Mouse (Mus musculus) naive thymus-derived CD4-positive, alpha-beta T cell, adult 2 months (primary cell): Measurements from ENCODE around the gene Plekha1.

Experiments
- DNase-seq: peaks from one replicate; pipeline ENCODE4 v3.0.0-alpha.2; 2011; ENCODE audit warnings: low read depth

The Plekha1 gene

DNA sequence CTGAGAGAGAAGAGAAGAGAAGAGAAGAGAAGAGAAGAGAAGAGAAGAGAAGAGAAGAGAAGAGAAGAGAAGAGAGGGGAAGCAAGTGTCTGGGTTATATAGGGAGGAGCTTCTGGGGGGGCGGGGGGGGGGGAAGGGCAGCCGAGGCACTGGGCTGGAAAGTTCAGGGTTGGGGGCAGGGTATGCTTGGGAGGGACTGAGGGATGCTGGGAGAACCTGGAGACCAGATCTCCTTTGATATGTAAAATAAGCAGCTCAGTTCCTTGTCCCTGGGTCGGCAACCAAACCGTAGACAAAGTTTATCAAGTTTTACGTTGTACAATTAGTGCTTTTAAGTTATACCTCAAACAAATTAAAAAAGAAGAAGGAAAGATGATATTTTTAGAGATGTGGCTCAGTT is 5.6 kb upstream of the Plekha1 start:
- no peak for DNase-seq

DNA sequence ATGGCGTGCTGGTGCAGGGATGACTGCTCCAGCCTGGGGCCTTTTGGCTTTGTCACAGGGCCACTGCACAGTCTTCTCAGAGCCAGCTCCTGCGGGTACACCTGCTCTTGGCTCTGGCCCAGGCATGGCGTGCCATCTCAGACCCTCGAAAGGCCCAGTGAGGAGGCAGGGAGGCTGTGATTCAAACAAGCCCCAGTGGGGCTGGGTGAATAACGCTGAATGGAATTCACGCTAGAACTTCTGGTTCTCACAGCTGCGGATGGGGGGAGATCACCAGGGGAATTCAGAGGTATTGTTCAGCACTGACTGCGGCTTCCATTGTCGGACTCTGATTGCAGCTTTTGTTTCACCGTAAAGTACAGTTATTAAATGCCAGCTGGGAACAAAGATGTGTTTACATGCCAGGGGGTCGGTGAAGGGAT is 4.8 kb upstream of the Plekha1 start:
- DNase-seq, result no peak

DNA sequence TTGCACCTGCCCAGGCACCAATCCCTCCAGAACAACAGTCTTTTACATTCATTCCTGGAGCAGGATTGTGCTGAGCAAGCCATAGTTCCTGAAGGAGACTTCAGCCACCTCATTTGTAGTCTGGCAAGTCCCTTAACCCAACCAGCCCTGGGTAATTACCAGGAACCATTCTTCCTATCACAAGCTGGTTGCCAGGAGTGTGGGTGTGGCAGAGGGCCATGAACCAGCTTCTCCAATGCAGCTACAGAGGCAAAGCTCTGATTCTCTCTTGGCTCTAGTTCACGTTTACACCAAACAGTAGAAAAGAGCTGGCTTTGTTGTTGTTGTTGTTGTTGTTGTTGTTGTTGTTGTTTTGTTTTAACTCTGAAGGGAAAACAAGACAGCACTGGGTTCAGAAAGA is 3.1 kb upstream of the Plekha1 start:
- DNase-seq, result no peak

DNA sequence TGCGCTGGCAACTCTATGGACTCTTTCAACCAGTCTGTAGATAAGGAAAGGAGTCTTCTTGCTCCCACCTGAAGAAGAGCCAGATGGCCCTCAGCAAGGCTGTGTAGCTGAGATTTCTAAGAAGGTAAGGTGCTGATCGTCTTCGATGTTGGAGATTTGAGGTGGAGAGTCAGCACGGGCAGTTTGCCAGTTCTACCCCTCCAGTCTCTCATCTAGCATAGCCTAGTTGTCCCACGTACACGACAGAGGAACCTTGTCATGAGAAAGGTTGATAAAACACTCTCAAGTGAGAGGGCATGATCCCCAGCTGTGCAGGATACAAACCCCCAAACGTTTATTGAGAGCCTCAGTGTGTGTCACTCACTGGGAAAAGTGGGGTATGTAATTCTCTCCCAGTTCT is 845 bp upstream of the Plekha1 start:
- no peak for DNase-seq

DNA sequence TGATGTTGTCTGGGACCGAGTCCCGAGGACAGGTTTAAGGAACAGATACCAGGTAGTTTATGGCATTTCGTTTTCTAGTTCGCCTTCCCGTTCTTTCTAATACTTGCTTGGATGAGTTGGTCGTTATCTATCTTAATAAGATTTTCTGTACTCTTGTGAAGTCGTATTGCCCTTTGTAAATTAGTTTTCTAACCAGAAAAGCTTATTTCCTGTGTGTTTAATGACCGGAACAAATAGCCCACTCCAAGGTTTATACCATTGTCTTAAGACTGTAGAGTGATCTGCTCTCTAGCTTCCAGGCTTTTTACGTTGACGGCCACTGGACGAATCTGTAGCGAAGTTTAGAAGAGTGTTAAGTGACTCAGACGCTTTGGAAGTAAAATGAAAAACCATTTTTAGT is 1.1 kb downstream of the Plekha1 start:
- DNase-seq, result no peak

DNA sequence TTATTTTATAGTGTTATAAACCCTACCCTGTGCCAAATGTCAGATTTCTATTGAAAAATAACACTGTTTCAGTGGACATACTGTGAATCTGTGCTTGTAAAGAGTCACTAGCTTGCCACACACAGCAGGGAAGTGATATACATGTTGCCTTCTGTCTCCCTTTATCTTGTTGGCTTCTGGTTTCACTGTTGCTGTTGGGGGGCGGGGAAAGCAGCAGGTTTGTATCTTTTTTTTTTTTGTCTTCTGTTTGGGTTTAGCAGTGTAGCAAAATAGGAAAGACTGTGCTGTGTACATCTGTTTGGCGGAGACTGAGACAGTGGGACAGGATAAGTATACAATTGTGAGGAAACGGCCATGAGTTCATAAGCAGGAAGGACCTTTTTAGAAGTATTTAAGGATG is 1.7 kb downstream of the Plekha1 start:
- peak; percentile 30 for DNase-seq

DNA sequence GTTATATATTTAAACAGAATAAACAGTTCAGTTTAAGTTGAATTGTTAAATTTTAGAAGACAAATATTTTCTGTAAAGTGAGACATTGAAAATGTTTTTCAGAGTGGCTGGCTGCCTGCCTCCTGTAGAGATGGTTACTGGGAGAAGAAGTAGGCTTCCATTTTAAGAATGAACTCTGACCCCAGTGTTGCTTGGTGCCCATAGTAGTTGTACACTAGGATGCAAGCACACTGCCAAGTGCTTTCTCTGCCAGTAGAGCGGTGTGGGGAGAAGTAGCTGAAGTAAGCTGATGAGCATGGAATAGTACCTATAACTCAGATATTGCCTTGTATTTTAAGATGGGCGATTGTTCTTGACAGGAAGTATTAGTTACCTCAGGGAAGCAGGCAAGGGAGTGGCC is 18.6 kb downstream of the Plekha1 start:
- DNase-seq, result no peak

DNA sequence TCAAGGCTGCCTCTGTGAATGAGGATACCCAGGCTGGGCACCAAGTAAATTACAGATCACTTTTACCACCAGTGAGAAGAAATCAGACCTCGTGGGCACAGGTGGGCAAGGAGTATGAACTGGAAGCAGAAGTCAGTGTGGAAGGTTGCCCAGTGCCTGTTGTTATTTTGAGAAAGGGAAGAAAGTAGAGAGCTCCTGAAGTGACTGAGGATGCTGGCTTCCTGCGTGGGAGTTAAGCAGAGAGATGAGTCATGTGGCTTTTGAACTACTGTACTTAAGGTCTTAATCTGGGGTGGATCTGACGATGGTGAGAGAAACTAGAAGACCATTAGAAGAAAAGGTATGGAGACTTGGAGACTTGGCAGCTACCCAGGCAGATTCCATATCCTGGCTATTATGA is 20.7 kb downstream of the Plekha1 start:
- DNase-seq, result peak; percentile 38

DNA sequence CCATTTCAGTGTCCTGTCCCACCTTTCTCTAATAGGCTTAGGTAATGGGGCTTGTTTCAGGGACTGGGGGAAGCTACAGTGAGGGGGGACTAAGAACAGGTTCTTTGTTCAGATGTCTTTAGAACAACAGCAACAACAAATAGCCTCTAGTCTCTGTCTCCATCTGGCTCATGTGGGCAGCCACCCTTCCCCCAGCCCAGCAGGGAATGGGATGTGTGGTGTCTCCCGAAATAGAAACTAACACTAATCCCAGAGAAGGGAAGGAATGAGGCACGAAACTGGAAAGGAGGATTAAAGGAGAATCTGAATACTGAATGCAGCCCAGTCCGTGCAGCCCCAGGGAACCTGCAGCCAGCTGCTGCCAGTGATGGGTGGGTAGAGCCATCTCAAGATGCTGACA is 22.4 kb downstream of the Plekha1 start:
- no peak for DNase-seq

DNA sequence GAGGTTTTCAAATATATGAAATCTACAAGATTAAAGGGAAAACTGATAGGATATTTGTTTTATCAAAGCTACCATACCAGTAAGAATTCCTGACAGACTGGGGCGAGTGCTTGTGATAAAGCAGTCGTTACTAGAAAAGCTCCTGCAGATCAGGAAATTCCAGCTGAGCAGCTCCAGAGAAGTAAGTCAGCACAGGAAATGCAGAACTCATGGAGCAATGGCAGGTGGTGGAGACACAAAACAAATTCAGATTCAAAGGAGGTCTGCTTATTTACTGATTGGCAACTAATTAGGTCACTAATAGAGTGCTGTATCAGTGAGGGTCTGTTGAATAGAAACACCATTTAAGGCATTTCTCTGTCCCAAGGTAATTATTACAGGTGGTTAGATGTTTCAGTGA is 25.3 kb downstream of the Plekha1 start:
- DNase-seq, result no peak

DNA sequence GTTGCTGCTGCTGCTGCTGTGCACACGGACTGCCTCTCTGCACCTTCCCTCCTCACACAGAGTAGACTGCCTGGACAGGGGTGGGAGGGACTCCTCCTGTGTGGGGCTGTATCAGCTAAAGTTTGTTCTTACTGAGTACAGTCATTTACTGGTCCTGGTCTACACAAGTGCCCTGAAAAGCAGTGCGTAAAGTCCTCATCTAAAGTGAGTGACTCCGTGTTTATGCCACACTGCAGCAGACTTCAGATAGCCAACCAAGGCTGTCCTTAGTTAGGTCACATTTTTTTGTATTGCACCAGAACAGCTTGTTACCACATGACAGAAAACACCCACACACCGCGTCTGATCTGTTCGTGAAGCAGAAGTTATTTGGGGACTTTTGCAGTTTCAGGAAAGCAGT is 27.4 kb downstream of the Plekha1 start:
- DNase-seq, result peak; percentile 72

DNA sequence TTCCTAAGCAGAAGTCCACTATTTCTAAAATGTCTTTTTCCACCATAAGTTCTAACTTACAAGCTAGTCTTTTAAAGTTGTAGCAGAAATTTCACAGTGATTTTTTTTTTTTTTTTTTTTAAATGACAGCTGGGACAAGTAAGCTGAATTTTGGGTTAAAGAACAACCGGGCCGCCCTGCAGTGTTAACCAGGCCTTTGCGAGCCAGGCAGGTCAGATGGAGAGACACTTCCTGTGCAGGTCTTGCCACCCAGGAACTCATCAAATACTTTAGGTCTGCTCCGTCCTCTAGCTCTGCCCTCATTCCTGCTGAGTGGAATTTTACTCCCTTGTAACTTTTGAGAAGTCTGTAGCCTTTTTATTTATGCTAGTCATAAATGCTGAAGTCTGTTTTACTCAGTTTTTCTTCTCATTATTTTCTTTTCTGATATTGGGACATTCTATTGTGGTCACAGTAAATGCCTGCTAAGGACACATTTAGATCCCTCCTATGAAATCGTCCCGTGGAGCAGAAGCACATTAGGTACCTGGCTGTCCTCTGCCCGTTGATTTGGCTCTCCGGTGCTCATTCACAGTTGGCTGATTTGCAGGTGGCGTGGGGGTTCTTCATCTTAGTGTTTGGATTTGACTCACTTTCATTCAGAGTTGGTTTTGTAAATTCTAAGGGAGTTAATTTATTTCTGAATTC is 29.5 kb downstream of the Plekha1 start:
- no peak for DNase-seq

DNA sequence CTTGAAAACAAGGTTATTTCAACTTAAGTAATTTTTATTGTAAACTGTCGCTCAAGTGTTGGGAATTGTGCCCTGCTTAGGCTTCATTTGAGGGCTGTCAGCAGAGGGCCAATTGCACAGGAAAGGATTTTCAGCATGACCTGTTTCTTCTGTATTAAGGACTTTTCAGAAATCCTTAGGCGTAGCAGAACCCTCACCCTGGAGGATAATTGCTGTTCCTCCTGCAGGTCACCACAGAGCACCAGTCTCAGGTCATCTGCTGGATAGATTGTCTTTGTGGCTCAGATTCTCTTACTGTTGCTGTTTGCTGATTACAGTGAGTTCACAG is 30.0 kb downstream of the Plekha1 start:
- no peak for DNase-seq

DNA sequence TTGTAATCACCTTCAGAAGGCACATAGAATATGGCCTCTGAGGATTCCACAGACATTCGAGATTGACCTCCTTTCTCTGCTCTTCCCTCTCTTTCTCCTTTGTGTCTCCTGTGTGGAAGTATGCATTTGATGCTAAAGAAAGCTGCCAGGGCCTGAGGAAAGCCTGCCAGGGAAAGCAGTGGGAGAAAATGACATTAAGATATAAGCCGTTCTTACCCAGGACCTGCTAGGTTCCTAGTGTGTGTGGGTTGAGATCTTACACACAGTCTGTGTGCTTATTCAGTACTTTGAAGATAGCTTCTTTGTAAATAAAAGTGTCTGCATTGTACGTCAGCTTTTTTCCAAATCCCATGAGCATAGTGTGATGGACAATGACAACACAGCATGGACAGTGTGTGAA is 30.5 kb downstream of the Plekha1 start:
- no peak for DNase-seq

DNA sequence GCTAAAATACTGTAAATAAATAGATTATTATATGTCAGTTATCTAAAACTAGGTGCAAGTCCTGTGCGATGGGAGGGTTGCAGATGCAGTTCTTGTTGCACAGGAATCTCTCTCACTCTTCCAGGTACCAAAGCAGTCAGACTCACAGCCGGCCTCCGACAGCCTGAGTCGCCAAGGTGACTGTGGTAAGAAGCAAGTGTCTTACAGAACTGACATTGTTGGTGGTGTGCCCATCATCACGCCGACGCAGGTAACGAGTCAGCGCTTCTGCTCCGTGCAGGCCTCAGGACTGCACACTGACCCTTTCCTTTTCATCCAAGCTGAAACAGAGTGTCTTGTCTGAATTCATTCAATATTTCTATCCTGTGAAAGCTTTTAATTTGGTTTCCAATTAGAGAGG is 31.6 kb downstream of the Plekha1 start:
- no peak for DNase-seq

DNA sequence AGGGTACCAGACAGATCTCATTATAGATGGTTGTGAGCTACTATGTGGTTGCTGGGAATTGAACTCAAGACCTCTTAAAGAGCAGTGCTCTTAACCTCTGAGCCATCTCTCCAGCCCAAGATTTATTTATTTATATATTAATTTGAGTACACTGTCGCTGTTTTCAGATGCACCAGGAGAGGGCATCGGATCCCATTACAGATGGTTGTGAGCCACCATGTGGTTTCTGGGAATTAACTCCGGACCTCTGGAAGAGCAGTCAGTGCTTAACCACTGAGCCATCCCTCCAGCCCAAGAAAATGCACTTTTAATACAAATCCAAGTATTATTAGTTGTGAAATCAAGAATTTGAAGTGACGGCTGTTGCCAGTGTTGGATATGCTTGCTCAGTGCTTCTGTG is 32.8 kb downstream of the Plekha1 start:
- DNase-seq, result no peak

DNA sequence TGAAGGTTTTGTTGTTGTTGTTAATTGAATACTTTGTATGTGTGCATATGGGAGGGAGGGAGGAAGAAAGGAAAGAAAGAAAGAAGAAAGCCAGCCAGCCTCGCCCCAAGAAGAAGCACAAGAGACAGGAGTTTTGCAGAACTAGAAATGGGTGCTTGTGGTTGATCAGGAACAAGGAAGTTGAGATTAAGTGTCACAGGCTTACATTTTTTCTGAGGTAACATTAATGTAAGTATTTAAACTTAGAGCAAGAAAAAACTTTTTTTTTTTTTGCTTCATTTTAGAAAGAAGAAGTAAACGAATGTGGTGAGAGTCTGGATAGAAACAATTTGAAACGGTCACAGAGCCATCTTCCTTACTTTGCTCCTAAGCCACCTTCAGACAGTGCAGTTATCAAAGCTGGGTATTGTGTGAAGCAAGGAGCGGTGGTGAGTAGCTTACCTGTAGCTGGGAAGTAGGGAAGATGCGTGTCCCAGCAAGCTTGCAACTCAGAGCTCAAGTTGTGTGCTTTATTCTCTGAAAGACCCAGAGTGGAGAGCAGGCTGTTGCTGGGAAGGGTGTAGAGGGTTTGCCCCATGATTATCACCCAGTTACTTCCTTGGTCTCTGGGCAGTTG is 34.8 kb downstream of the Plekha1 start:
- DNase-seq, result no peak

DNA sequence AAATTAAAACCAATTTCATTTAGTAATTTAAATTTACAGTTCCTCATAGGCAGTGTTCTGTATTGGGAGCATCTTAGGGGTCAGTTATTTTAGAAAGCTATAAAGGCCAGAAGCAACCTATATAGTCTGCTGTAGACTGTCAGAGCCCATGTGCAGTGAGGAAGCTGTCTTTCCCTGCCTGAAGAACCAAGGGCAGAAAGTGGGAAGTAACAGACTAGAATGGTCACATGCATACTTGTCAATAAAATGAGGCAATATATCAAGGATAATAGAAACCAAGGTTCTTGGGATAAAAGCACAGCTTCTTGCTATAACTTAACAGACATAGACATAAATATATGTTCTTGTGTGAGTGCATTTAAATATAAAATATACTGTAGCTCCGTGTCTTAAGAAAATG is 37.4 kb downstream of the Plekha1 start:
- no peak for DNase-seq

DNA sequence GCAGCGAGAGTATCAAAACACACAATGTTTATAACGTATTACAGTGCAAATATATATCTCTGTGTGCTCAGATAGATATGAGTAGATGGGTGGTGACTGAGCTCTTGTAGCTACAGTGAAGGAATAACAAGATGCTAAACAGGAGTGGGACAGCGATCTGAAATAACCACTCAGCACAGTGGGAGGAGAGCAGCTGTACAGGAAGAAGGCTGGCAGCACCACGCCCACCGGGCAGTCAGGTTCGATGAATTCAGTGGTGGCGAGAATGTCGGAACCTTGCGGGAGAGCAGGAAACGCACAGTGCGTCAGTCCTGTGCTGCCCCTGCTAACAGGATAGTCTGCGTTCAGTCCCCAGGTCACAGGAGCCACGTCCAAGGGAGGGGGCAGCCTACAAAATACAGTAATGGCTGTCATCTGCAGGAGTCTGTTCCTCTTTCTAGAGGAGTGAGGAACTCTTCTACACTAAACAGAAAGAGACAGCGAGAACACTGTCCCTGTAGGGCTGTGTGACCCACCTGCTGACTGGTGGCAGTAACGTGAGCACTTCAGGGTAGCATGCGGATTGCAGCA is 38.0 kb downstream of the Plekha1 start:
- DNase-seq, result peak; percentile 51

DNA sequence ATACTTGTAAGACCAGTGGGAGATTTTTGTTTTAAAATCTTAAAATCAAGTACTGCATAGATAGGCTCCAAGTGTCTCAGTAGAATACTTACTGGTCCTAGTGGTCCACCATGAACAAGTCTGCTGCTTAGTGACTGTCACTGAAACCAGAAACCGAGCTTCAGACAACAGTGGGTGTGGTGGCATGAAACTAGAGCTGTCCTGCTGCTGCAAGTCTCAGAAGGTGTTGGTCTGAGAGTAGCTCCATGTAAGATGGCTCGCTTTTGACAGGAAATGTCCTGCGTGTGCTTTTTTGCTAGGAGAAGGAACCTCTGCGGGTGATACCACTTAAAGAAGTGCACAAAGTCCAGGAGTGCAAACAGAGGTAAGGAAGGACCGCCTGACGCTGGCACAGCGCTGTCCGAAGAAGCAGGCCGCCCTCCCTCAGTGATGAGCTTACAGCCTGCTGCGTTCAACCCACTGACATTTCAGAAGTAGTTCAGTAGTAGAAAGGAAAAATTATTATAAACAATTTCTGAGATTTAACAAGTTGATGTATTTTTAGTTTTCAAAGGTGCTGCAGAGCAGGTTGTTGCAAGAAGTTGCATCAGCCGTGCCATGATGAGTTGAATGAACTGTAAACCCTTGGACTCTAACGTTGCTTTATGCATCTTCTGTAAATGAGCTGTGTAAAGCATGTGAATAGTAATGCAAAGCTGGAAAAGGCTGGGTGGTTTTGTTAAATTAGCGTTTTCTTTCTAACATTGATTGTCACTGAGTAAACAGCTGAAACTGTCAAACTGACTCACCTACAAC is 39.2 kb downstream of the Plekha1 start:
- no peak for DNase-seq

DNA sequence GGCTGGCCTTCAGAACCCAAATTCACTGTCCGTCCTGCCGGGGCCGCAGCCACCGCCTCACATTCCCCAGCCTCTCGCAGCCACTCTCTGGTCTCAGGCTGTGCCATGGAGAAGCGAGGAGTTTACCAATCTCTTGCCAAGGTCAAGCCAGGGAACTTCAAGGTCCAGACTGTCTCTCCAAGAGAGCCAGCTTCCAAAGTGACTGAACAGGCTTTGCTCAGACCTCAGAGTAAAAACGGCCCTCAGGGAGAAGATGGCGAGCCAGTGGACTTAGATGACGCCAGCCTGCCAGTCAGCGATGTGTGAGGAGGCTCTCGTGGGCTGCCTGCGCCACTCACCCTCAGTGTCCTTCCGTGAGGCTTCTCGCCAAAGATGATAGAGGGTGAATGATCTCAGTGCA is 45.3 kb downstream of the Plekha1 start:
- no peak for DNase-seq

DNA sequence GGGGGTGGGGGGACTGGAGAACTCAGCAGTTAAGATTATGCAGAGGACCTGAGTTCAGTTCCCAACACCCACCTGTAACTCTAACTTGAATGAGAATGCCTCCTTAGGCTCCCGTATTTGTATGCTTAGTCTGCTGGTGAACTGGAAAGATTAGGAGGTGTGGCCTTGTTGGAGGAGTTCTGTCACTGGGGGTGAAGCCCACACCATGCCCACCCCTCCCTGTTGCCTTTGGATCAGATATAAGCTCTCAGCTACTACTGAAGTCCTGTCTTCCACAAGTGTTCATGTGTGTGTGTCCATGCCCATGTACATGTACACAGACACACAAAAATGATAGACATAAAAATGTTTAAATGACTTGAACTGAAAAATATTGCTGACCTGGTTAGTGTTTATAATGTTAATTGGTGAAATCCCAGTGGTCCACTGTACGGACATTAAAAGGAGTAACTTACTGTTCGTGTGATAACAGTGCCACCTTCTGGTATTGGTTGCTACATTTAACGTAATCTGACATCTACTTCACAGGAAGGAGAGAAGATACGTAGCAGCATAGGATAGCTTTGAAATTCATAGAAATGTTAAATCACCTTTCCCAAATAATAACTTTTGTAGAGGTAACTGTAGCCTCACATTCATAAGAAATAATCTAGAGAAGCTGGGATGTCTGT is 49.3 kb downstream of the Plekha1 start:
- peak; percentile 72 for DNase-seq

DNA sequence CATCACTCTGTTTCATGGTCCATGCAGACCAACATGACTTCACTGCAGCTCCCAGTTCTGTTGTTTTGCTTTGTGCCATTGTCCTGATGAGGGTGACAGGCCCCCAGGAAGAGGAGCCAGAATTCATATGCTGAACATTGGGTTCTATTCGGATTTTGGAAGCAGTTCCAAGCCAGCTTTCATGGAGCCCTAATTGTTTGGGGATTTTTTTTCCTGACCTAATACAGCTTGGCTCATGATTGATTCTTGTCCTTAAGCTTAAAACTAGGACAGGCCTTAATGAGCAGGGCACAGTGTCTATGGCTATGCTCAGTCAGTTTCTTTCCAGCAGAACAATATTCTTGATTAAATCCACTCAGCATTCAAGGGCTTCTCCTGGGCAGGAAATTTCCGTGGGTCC is 52.7 kb downstream of the Plekha1 start:
- DNase-seq, result no peak
